Mouse (Mus musculus): ENCODE results near the gene Stxbp2. TPM values are rescaled to one million over a fixed set of nuclear protein-coding genes. Genes with fewer than 3 reads are reported as not detected.
A peak's percentile ranks its signal among the peaks of the same experiment; 100 is the strongest.

Gene Stxbp2
- polyA plus RNA-seq, 1 experiment from 2014 or later = 41.9 TPM

GRCm38 (mm10) chr8:3606593-3606992, 24.2 kb upstream of the Stxbp2 start:
- Histone ChIP-seq H3K27ac (replicated peaks) (no peak overlapping the region), H3K27me3 (replicated peaks; ENCODE audit: low read depth, poor library complexity, severe bottlenecking) (no peaks in the 10 kb centered on the region), H3K36me3 (replicated peaks) (peaks cover 99% of the 10 kb centered on the region), H3K4me3 (no peak overlapping the region), H3K9me3 (no peaks in the 10 kb centered on the region), H3K4me1 (no peaks in the 10 kb centered on the region)
- DNase-seq (ENCODE audit: low spot score) = no peak
- 96% methylated on average over 16 of the region's 16 CpGs for WGBS

GRCm38 (mm10) chr8:3607822-3608221, 22.9 kb upstream of the Stxbp2 start:
- peaks cover 99% of the 10 kb centered on the region for H3K36me3 ChIP-seq (replicated peaks)
- H3K9me3 ChIP-seq = no peaks in the 10 kb centered on the region
- H3K27ac ChIP-seq (replicated peaks) = no peak overlapping the region
- DNase-seq (ENCODE audit: low spot score) = no peak
- no peaks in the 10 kb centered on the region for H3K4me1 ChIP-seq
- no peaks in the 10 kb centered on the region for H3K27me3 ChIP-seq (replicated peaks; ENCODE audit: low read depth, poor library complexity, severe bottlenecking)
- H3K4me3 ChIP-seq = no peak overlapping the region
- 89% methylated on average over 7 of the region's 7 CpGs for WGBS

- no peak for DNase-seq (ENCODE audit: low spot score)
- 90% methylated on average over 12 of the region's 12 CpGs for WGBS
- Histone ChIP-seq H3K4me1 (no peaks in the 10 kb centered on the region), H3K27ac (replicated peaks) (no peak overlapping the region), H3K27me3 (replicated peaks; ENCODE audit: low read depth, poor library complexity, severe bottlenecking) (no peaks in the 10 kb centered on the region), H3K9me3 (no peaks in the 10 kb centered on the region), H3K36me3 (replicated peaks) (peaks cover 99% of the 10 kb centered on the region), H3K4me3 (no peak overlapping the region)
Observed at GRCm38 (mm10) chr8:3609046-3609815, 21.5 kb upstream of the Stxbp2 start.

- H3K4me1 ChIP-seq = no peaks in the 10 kb centered on the region
- peaks cover 99% of the 10 kb centered on the region for H3K36me3 ChIP-seq (replicated peaks)
- 73% methylated on average over 6 of the region's 6 CpGs for WGBS
- H3K9me3 ChIP-seq = no peaks in the 10 kb centered on the region
- no peak overlapping the region for H3K27ac ChIP-seq (replicated peaks)
- no peaks in the 10 kb centered on the region for H3K27me3 ChIP-seq (replicated peaks; ENCODE audit: low read depth, poor library complexity, severe bottlenecking)
- DNase-seq (ENCODE audit: low spot score) = no peak
- H3K4me3 ChIP-seq = no peak overlapping the region
Observed at GRCm38 (mm10) chr8:3609816-3610150, 21.0 kb upstream of the Stxbp2 start.

GRCm38 (mm10) chr8:3621199-3621970, 9.4 kb upstream of the Stxbp2 start, which contains the start of the genes Xab2 and Pet100:
Xab2 (minus strand) TSS chr8:3621316.
Pet100 (plus strand) TSS chr8:3621548.
- H3K4me3 ChIP-seq = peak within 1 kb of the TSS; percentile 97
- under 1% methylated on average over 37 of the region's 37 CpGs for WGBS
- H3K9me3 ChIP-seq = no peaks in the 10 kb centered on the region
- H3K27ac ChIP-seq (replicated peaks) = peak within 1 kb of the TSS; percentile 75
- H3K4me1 ChIP-seq = peaks cover 27% of the 10 kb centered on the region
- peak; percentile 100 for DNase-seq (ENCODE audit: low spot score)
- H3K36me3 ChIP-seq (replicated peaks) = peaks cover 25% of the 10 kb centered on the region
- H3K27me3 ChIP-seq (replicated peaks; ENCODE audit: low read depth, poor library complexity, severe bottlenecking) = no peaks in the 10 kb centered on the region

GRCm38 (mm10) chr8:3622119-3622518, 8.6 kb upstream of the Stxbp2 start:
- no peak for DNase-seq (ENCODE audit: low spot score)
- Histone ChIP-seq H3K4me3 (peak overlapping the region; percentile 97), H3K36me3 (replicated peaks) (peaks cover 19% of the 10 kb centered on the region), H3K4me1 (peaks cover 27% of the 10 kb centered on the region), H3K9me3 (no peaks in the 10 kb centered on the region), H3K27ac (replicated peaks) (no peak overlapping the region), H3K27me3 (replicated peaks; ENCODE audit: low read depth, poor library complexity, severe bottlenecking) (no peaks in the 10 kb centered on the region)
- WGBS = 64% methylated on average over 8 of the region's 8 CpGs

- Histone ChIP-seq H3K27ac (replicated peaks) (no peak within 1 kb of the TSS), H3K27me3 (replicated peaks; ENCODE audit: low read depth, poor library complexity, severe bottlenecking) (peaks cover 21% of the 10 kb centered on the region), H3K4me1 (peaks cover 15% of the 10 kb centered on the region), H3K4me3 (no peak within 1 kb of the TSS), H3K36me3 (replicated peaks) (no peaks in the 10 kb centered on the region), H3K9me3 (no peaks in the 10 kb centered on the region)
- 64% methylated on average over 1 of the region's 1 CpGs for WGBS
- no peak for DNase-seq (ENCODE audit: low spot score)
Observed at GRCm38 (mm10) chr8:3625445-3625844, 5.3 kb upstream of the Stxbp2 start, which contains the start of gene Pcp2. Pcp2 (minus strand) TSS chr8:3625545.

GRCm38 (mm10) chr8:3626971-3627370, 3.8 kb upstream of the Stxbp2 start:
- Histone ChIP-seq H3K27ac (replicated peaks) (no peak overlapping the region), H3K4me3 (no peak overlapping the region), H3K27me3 (replicated peaks; ENCODE audit: low read depth, poor library complexity, severe bottlenecking) (peaks cover 33% of the 10 kb centered on the region), H3K9me3 (no peaks in the 10 kb centered on the region), H3K4me1 (peaks cover 24% of the 10 kb centered on the region), H3K36me3 (replicated peaks) (no peaks in the 10 kb centered on the region)
- 66% methylated on average over 5 of the region's 5 CpGs for WGBS
- no peak for DNase-seq (ENCODE audit: low spot score)

GRCm38 (mm10) chr8:3628014-3628413, 2.7 kb upstream of the Stxbp2 start:
- Histone ChIP-seq H3K4me1 (peaks cover 19% of the 10 kb centered on the region), H3K9me3 (no peaks in the 10 kb centered on the region), H3K27ac (replicated peaks) (no peak overlapping the region), H3K36me3 (replicated peaks) (no peaks in the 10 kb centered on the region), H3K27me3 (replicated peaks; ENCODE audit: low read depth, poor library complexity, severe bottlenecking) (peaks cover 33% of the 10 kb centered on the region), H3K4me3 (no peak overlapping the region)
- no peak for DNase-seq (ENCODE audit: low spot score)
- WGBS = 35% methylated on average over 5 of the region's 5 CpGs

GRCm38 (mm10) chr8:3631478-3631875, 722 bp downstream of the Stxbp2 start:
- Histone ChIP-seq H3K27ac (replicated peaks) (peak overlapping the region; percentile 52), H3K4me3 (peak overlapping the region; percentile 66), H3K36me3 (replicated peaks) (peaks cover 5% of the 10 kb centered on the region), H3K9me3 (no peaks in the 10 kb centered on the region), H3K27me3 (replicated peaks; ENCODE audit: low read depth, poor library complexity, severe bottlenecking) (peaks cover 33% of the 10 kb centered on the region), H3K4me1 (peaks cover 12% of the 10 kb centered on the region)
- 17% methylated on average over 8 of the region's 8 CpGs for WGBS
- no peak for DNase-seq (ENCODE audit: low spot score)

- Histone ChIP-seq H3K36me3 (replicated peaks) (peaks cover 3% of the 10 kb centered on the region; the same call in 1 of the 2 replicates), H3K4me1 (peaks cover 5% of the 10 kb centered on the region; the same call in 1 of the 2 replicates), H3K4me3 (no peak overlapping the region), H3K27me3 (replicated peaks; ENCODE audit: low read depth, poor library complexity, severe bottlenecking) (no peaks in the 10 kb centered on the region), H3K9me3 (no peaks in the 10 kb centered on the region), H3K27ac (replicated peaks) (no peak overlapping the region)
- 21% methylated on average over 5 of the region's 5 CpGs for WGBS
- peak; percentile 11 for DNase-seq (ENCODE audit: low spot score)
Observed at GRCm38 (mm10) chr8:3645804-3646203, 15.0 kb downstream of the Stxbp2 start.

- no peak for DNase-seq (ENCODE audit: low spot score)
- Histone ChIP-seq H3K4me1 (peaks cover 5% of the 10 kb centered on the region; the same call in 1 of the 2 replicates), H3K27ac (replicated peaks) (no peak overlapping the region), H3K36me3 (replicated peaks) (no peaks in the 10 kb centered on the region), H3K4me3 (no peak overlapping the region), H3K9me3 (no peaks in the 10 kb centered on the region), H3K27me3 (replicated peaks; ENCODE audit: low read depth, poor library complexity, severe bottlenecking) (no peaks in the 10 kb centered on the region)
- 82% methylated on average over 6 of the region's 6 CpGs for WGBS
Observed at GRCm38 (mm10) chr8:3646824-3647531, 16.2 kb downstream of the Stxbp2 start.

Data from embryonic facial prominence, embryonic 10.5 days (tissue).